37 mouse cellular contexts compared by ENCODE assay signal in the genomic region with DNA sequence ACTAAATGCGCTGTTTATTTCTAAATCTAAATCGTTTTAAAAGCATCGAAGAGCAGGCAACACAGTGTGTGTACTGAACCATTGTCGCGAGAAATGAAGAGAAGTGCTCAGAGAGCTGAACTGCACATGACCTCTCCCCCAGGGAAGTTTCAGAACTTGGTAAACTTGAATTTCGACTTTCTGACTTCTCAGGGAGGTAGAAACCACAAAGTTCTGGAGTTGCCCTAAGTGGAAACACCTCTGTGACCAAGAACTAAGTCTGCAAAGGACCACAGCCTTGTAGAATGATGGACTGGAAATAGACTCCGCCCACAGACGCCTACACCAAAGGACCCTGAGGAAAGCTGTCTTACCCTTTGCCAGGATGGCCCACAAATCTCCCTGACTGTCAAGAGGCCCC. TPM values are rescaled to one million over a fixed set of nuclear protein-coding genes. Genes with fewer than 3 reads are reported as not detected.
A peak's percentile ranks its signal among the peaks of the same experiment; 100 is the strongest.
DNase-seq lines count a peak whose midpoint lies in the region; ATAC-seq and TF ChIP-seq lines count a peak whose summit lies in the region.
"Had no signal": no experiment of that assay in that cellular context is flagged by ENCODE, and none has a peak within 500 bp of the region (broad histone marks: within the 10 kb centered on the region; RNA-seq: fewer than 3 reads in every experiment).

No protein-coding gene starts in this region.

- no peaks in the 10 kb centered on the region for H3K27me3 ChIP-seq in limb, embryonic 14.5 days (ENCODE audit: control insufficient read depth, insufficient read depth, low read length)
- no peaks in the 10 kb centered on the region for H3K27me3 ChIP-seq in limb, embryonic 10.5 days (ENCODE audit: low read depth, poor library complexity, severe bottlenecking)
- no peaks in the 10 kb centered on the region for H3K27me3 ChIP-seq in limb, embryonic 15.5 days
- H3K27me3 ChIP-seq in stomach, embryonic 15.5 days (replicated peaks): no peaks in the 10 kb centered on the region
- H3K27me3 ChIP-seq: embryonic facial prominence, embryonic 15.5 days; hindbrain, embryonic 12.5 days; limb, embryonic 13.5 days; liver, embryonic 13.5 days; megakaryocyte, embryonic 14.5 days; midbrain, embryonic 12.5 days; neural tube, embryonic 12.5 days had no signal

- WGBS in limb, embryonic 14.5 days: 71% methylated on average over 8 of the region's 8 CpGs
- 87% methylated on average over 8 of the region's 8 CpGs for WGBS in limb, embryonic 10.5 days
- WGBS in limb, embryonic 15.5 days: 73% methylated on average over 8 of the region's 8 CpGs
- 67% methylated on average over 8 of the region's 8 CpGs for WGBS in stomach, embryonic 15.5 days

- H3K27ac ChIP-seq in limb, embryonic 14.5 days (replicated peaks; ENCODE audit: low read depth, low read length): no peak overlapping the region
- H3K27ac ChIP-seq in limb, embryonic 10.5 days: no peak overlapping the region
- H3K27ac ChIP-seq in limb, embryonic 15.5 days: peak overlapping the region; percentile 27; the same call in 1 of the 2 replicates
- H3K27ac ChIP-seq in stomach, embryonic 15.5 days: peak overlapping the region; percentile 32; the same call in 1 of the 2 replicates
- H3K27ac ChIP-seq: embryonic facial prominence, embryonic 15.5 days; hindbrain, embryonic 12.5 days; hindbrain, postnatal 0 days; limb, embryonic 13.5 days; liver, embryonic 13.5 days; midbrain, embryonic 12.5 days; neural tube, embryonic 12.5 days had no signal

- no peaks in the 10 kb centered on the region for H3K4me1 ChIP-seq in limb, embryonic 14.5 days (ENCODE audit: control insufficient read depth, insufficient read depth, low read length)
- no peaks in the 10 kb centered on the region for H3K4me1 ChIP-seq in limb, embryonic 10.5 days
- no peaks in the 10 kb centered on the region for H3K4me1 ChIP-seq in limb, embryonic 15.5 days
- H3K4me1 ChIP-seq in stomach, embryonic 15.5 days: no peaks in the 10 kb centered on the region
- H3K4me1 ChIP-seq: embryonic facial prominence, embryonic 15.5 days; hindbrain, embryonic 12.5 days; limb, embryonic 13.5 days; liver, embryonic 13.5 days; megakaryocyte, embryonic 14.5 days; midbrain, embryonic 12.5 days; neural tube, embryonic 12.5 days had no signal

- no peaks in the 10 kb centered on the region for H3K9me3 ChIP-seq in limb, embryonic 14.5 days (ENCODE audit: control insufficient read depth, low read length)
- H3K9me3 ChIP-seq in limb, embryonic 10.5 days (replicated peaks): no peaks in the 10 kb centered on the region
- H3K9me3 ChIP-seq in limb, embryonic 15.5 days: no peaks in the 10 kb centered on the region
- no peaks in the 10 kb centered on the region for H3K9me3 ChIP-seq in stomach, embryonic 15.5 days
- H3K9me3 ChIP-seq: embryonic facial prominence, embryonic 15.5 days; hindbrain, embryonic 12.5 days; liver, embryonic 13.5 days; neural tube, embryonic 12.5 days had no signal

- H3K4me2 ChIP-seq in limb, embryonic 14.5 days (replicated peaks; ENCODE audit: low read depth, low read length, severe bottlenecking): no peak overlapping the region
- no peak overlapping the region for H3K4me2 ChIP-seq in limb, embryonic 15.5 days
- H3K4me2 ChIP-seq in stomach, embryonic 15.5 days: no peak overlapping the region
- H3K4me2 ChIP-seq: embryonic facial prominence, embryonic 15.5 days; heart, embryonic 11.5 days; hindbrain, embryonic 12.5 days; limb, embryonic 13.5 days; liver, embryonic 13.5 days; midbrain, embryonic 12.5 days; neural tube, embryonic 12.5 days had no signal

- no peak overlapping the region for H3K9ac ChIP-seq in limb, embryonic 14.5 days (ENCODE audit: low read depth, low read length, severe bottlenecking)
- H3K9ac ChIP-seq in limb, embryonic 15.5 days: no peak overlapping the region
- no peak overlapping the region for H3K9ac ChIP-seq in stomach, embryonic 15.5 days
- H3K9ac ChIP-seq: embryonic facial prominence, embryonic 15.5 days; hindbrain, embryonic 12.5 days; limb, embryonic 13.5 days; liver, embryonic 13.5 days; midbrain, embryonic 12.5 days; neural tube, embryonic 12.5 days had no signal

- H3K36me3 ChIP-seq in limb, embryonic 14.5 days (ENCODE audit: control insufficient read depth, insufficient read depth, low read length): no peaks in the 10 kb centered on the region
- H3K36me3 ChIP-seq in limb, embryonic 10.5 days: no peaks in the 10 kb centered on the region
- H3K36me3 ChIP-seq in limb, embryonic 15.5 days: no peaks in the 10 kb centered on the region
- H3K36me3 ChIP-seq in stomach, embryonic 15.5 days: no peaks in the 10 kb centered on the region
- H3K36me3 ChIP-seq: embryonic facial prominence, embryonic 15.5 days; hindbrain, embryonic 12.5 days; limb, embryonic 13.5 days; liver, embryonic 13.5 days; midbrain, embryonic 12.5 days; neural tube, embryonic 12.5 days had no signal

- no peak overlapping the region for H3K4me3 ChIP-seq in limb, embryonic 14.5 days (replicated peaks; ENCODE audit: low read length)
- no peak overlapping the region for H3K4me3 ChIP-seq in limb, embryonic 10.5 days
- H3K4me3 ChIP-seq in limb, embryonic 15.5 days: no peak overlapping the region
- no peak overlapping the region for H3K4me3 ChIP-seq in stomach, embryonic 15.5 days (replicated peaks)
- H3K4me3 ChIP-seq: embryonic facial prominence, embryonic 15.5 days; hindbrain, embryonic 12.5 days; limb, embryonic 13.5 days; liver, embryonic 13.5 days; megakaryocyte, embryonic 14.5 days; midbrain, embryonic 12.5 days; myocyte; neural tube, embryonic 12.5 days had no signal

- intact Hi-C loops in left cerebral cortex, postnatal 14 days (cut with DNase I): loop anchor here (2.0 kb wide), 1 partner anchor 541 kb away; no protein-coding TSS in a partner anchor

- DNase-seq in limb, embryonic 14.5 days (ENCODE audit: low spot score): peak; percentile 53
- no peak for DNase-seq in limb, embryonic 10.5 days (ENCODE audit: low spot score)
- DNase-seq in urinary bladder, adult 18-20 months (ENCODE audit: low spot score in 2 of 2): peak; percentile 22 to 30
- DNase-seq in urinary bladder, adult 2 months (ENCODE audit: low spot score): no peak
- DNase-seq in frontal cortex, postnatal 36 days (ENCODE audit: low spot score in 2 of 2): no peak
- DNase-seq in left cerebral cortex, postnatal 14 days (ENCODE audit: low spot score in 2 of 2): no peak
- DNase-seq: adrenal gland, adult 2 months; adrenal gland, postnatal 36 days; cerebellum, adult 18-20 months; gastrocnemius, postnatal 25 days; heart, adult 18-20 months; heart, postnatal 36 days; kidney, postnatal 10 days; layer of hippocampus, adult 9-11 months; liver, embryonic 13.5 days; right cerebral cortex, adult 18-20 months had no signal

- no peak for TF ChIP-seq POLR2A in limb, embryonic 14.5 days (IDR thresholded peaks at IDR 0.05; ENCODE audit: borderline replicate concordance, extremely low read depth, insufficient read depth, insufficient read length)

- no peak for ATAC-seq in limb, embryonic 14.5 days (ENCODE audit: low FRiP score, low read depth)
- ATAC-seq in limb, embryonic 15.5 days (ENCODE audit: insufficient number of reproducible peaks, low FRiP score, low TSS enrichment, low read depth): no peak
- ATAC-seq in stomach, embryonic 15.5 days (ENCODE audit: insufficient read depth, low FRiP score, low read depth): no peak
- ATAC-seq: activated CD4-positive, CD25-positive, alpha-beta regulatory T cell, adult 4 months; forebrain, embryonic 14.5 days; hindbrain, postnatal 0 days; intestine, postnatal 0 days had no signal

RNA-seq across cellular contexts. Expression of gene Krt33a, which starts 10.1 kb away (rescaled TPM):
- polyA plus RNA-seq in limb, embryonic 14.5 days (2012; rRNA removed): 0.08 TPM in 1 of 2 replicates, not detected in the other
- polyA plus RNA-seq in limb, embryonic 14.5 days (2014; fragmentation: Nextera tagmentation; extraction: Ambion mirVana): 0.15 and 0.29 TPM in 2 replicates
- not detected in 2 replicates for polyA plus RNA-seq in limb, embryonic 10.5 days (2016; fragmentation: Nextera tagmentation; extraction: Ambion mirVana)
- polyA plus RNA-seq in urinary bladder, adult 2 months (2012; rRNA removed): 0.04 and 0.11 TPM in 2 replicates
- 0.18 and 0.58 TPM in 2 replicates for polyA plus RNA-seq in limb, embryonic 15.5 days (2015; fragmentation: Nextera tagmentation; extraction: Ambion mirVana)
- polyA plus RNA-seq in stomach, embryonic 15.5 days (2015; fragmentation: Nextera tagmentation; extraction: Ambion mirVana): 0.15 and 0.35 TPM in 2 replicates
- total RNA-seq in left cerebral cortex, postnatal 14 days (2021): not detected
- total RNA-seq: adrenal gland, adult 2 months; adrenal gland, postnatal 36 days; common myeloid progenitor, adult 5-6 weeks; gastrocnemius, postnatal 25 days; heart, adult 18-20 months; heart, postnatal 36 days; hindbrain, postnatal 0 days; left cerebral cortex, postnatal 25 days; midbrain, postnatal 0 days had no signal
- polyA plus RNA-seq: activated CD4-positive, CD25-positive, alpha-beta regulatory T cell, adult 4 months; adrenal gland, adult 2 months; brain, embryonic 14.5 days; forebrain, embryonic 14.5 days; heart, embryonic 11.5 days; heart, embryonic 16.5 days; hindbrain, embryonic 12.5 days; hindbrain, postnatal 0 days; intestine, postnatal 0 days; limb, embryonic 13.5 days; liver, embryonic 13.5 days; midbrain, embryonic 12.5 days; midbrain, postnatal 0 days; myocyte; neural tube, embryonic 12.5 days; spleen, adult 2 months had no signal

RNA-seq across cellular contexts. Expression of gene Krtap17-1, which starts 12.1 kb away (rescaled TPM):
- polyA plus RNA-seq in limb, embryonic 14.5 days (2012; rRNA removed): 0.09 and 0.19 TPM in 2 replicates
- polyA plus RNA-seq in limb, embryonic 14.5 days (2014; fragmentation: Nextera tagmentation; extraction: Ambion mirVana): 0.37 TPM in 1 of 2 replicates, not detected in the other
- 0.68 and 0.90 TPM in 2 replicates for polyA plus RNA-seq in limb, embryonic 10.5 days (2016; fragmentation: Nextera tagmentation; extraction: Ambion mirVana)
- not detected in 2 replicates for polyA plus RNA-seq in urinary bladder, adult 2 months (2012; rRNA removed)
- polyA plus RNA-seq in limb, embryonic 15.5 days (2015; fragmentation: Nextera tagmentation; extraction: Ambion mirVana): 0.47 and 0.48 TPM in 2 replicates
- 0.30 TPM in 1 of 2 replicates, not detected in the other for polyA plus RNA-seq in stomach, embryonic 15.5 days (2015; fragmentation: Nextera tagmentation; extraction: Ambion mirVana)
- total RNA-seq in left cerebral cortex, postnatal 14 days (2021): not detected
- total RNA-seq: adrenal gland, adult 2 months; adrenal gland, postnatal 36 days; common myeloid progenitor, adult 5-6 weeks; gastrocnemius, adult 18-20 months; gastrocnemius, postnatal 25 days; heart, adult 18-20 months; heart, postnatal 36 days; left cerebral cortex, postnatal 25 days had no signal
- polyA plus RNA-seq: activated CD4-positive, CD25-positive, alpha-beta regulatory T cell, adult 4 months; adrenal gland, adult 2 months; forebrain, embryonic 14.5 days; heart, embryonic 11.5 days; heart, embryonic 16.5 days; hindbrain, embryonic 12.5 days; liver, embryonic 13.5 days; midbrain, embryonic 12.5 days; myocyte; neural tube, embryonic 12.5 days; spleen, adult 2 months had no signal

RNA-seq across cellular contexts. Expression of gene Krtap16-1, which starts 19.5 kb away (rescaled TPM):
- not detected in 2 replicates for polyA plus RNA-seq in limb, embryonic 14.5 days (2012; rRNA removed)
- 0.19 TPM in 1 of 2 replicates, not detected in the other for polyA plus RNA-seq in limb, embryonic 14.5 days (2014; fragmentation: Nextera tagmentation; extraction: Ambion mirVana)
- not detected in 2 replicates for polyA plus RNA-seq in limb, embryonic 10.5 days (2016; fragmentation: Nextera tagmentation; extraction: Ambion mirVana)
- polyA plus RNA-seq in urinary bladder, adult 2 months (2012; rRNA removed): not detected in 2 replicates
- 0.09 TPM in 1 of 2 replicates, not detected in the other for polyA plus RNA-seq in limb, embryonic 15.5 days (2015; fragmentation: Nextera tagmentation; extraction: Ambion mirVana)
- not detected in 2 replicates for polyA plus RNA-seq in stomach, embryonic 15.5 days (2015; fragmentation: Nextera tagmentation; extraction: Ambion mirVana)
- not detected for total RNA-seq in left cerebral cortex, postnatal 14 days (2021)
- total RNA-seq: adrenal gland, adult 2 months; adrenal gland, postnatal 36 days; common myeloid progenitor, adult 5-6 weeks; gastrocnemius, adult 18-20 months; gastrocnemius, postnatal 25 days; heart, adult 18-20 months; heart, postnatal 36 days; hindbrain, postnatal 0 days; left cerebral cortex, postnatal 25 days; midbrain, postnatal 0 days had no signal
- polyA plus RNA-seq: activated CD4-positive, CD25-positive, alpha-beta regulatory T cell, adult 4 months; adrenal gland, adult 2 months; heart, embryonic 11.5 days; heart, embryonic 16.5 days; hindbrain, embryonic 12.5 days; hindbrain, postnatal 0 days; intestine, postnatal 0 days; limb, embryonic 13.5 days; liver, embryonic 13.5 days; midbrain, embryonic 12.5 days; midbrain, postnatal 0 days; myocyte; neural tube, embryonic 12.5 days; spleen, adult 2 months had no signal

RNA-seq across cellular contexts. Expression of gene Krt33b, which starts 23.8 kb away (rescaled TPM):
- 0.31 and 0.41 TPM in 2 replicates for polyA plus RNA-seq in limb, embryonic 14.5 days (2012; rRNA removed)
- polyA plus RNA-seq in limb, embryonic 14.5 days (2014; fragmentation: Nextera tagmentation; extraction: Ambion mirVana): 0.17 and 0.54 TPM in 2 replicates
- not detected in 2 replicates for polyA plus RNA-seq in limb, embryonic 10.5 days (2016; fragmentation: Nextera tagmentation; extraction: Ambion mirVana)
- not detected in 2 replicates for polyA plus RNA-seq in urinary bladder, adult 2 months (2012; rRNA removed)
- 1.1 and 1.7 TPM in 2 replicates for polyA plus RNA-seq in limb, embryonic 15.5 days (2015; fragmentation: Nextera tagmentation; extraction: Ambion mirVana)
- not detected in 2 replicates for polyA plus RNA-seq in stomach, embryonic 15.5 days (2015; fragmentation: Nextera tagmentation; extraction: Ambion mirVana)
- total RNA-seq in left cerebral cortex, postnatal 14 days (2021): not detected
- total RNA-seq: adrenal gland, adult 2 months; adrenal gland, postnatal 36 days; common myeloid progenitor, adult 5-6 weeks; gastrocnemius, adult 18-20 months; gastrocnemius, postnatal 25 days; heart, adult 18-20 months; heart, postnatal 36 days; hindbrain, postnatal 0 days; left cerebral cortex, postnatal 25 days; midbrain, postnatal 0 days had no signal
- polyA plus RNA-seq: activated CD4-positive, CD25-positive, alpha-beta regulatory T cell, adult 4 months; adrenal gland, adult 2 months; forebrain, embryonic 14.5 days; heart, embryonic 11.5 days; heart, embryonic 16.5 days; hindbrain, embryonic 12.5 days; intestine, postnatal 0 days; liver, embryonic 13.5 days; midbrain, embryonic 12.5 days; neural tube, embryonic 12.5 days; spleen, adult 2 months had no signal

RNA-seq across cellular contexts. Expression of gene Krtap29-1, which starts 27.1 kb away (rescaled TPM):
- 0.09 TPM in 1 of 2 replicates, not detected in the other for polyA plus RNA-seq in limb, embryonic 14.5 days (2012; rRNA removed)
- not detected in 2 replicates for polyA plus RNA-seq in limb, embryonic 14.5 days (2014; fragmentation: Nextera tagmentation; extraction: Ambion mirVana)
- not detected in 2 replicates for polyA plus RNA-seq in limb, embryonic 10.5 days (2016; fragmentation: Nextera tagmentation; extraction: Ambion mirVana)
- not detected in 2 replicates for polyA plus RNA-seq in urinary bladder, adult 2 months (2012; rRNA removed)
- polyA plus RNA-seq in limb, embryonic 15.5 days (2015; fragmentation: Nextera tagmentation; extraction: Ambion mirVana): not detected in 2 replicates
- not detected in 2 replicates for polyA plus RNA-seq in stomach, embryonic 15.5 days (2015; fragmentation: Nextera tagmentation; extraction: Ambion mirVana)
- total RNA-seq in left cerebral cortex, postnatal 14 days (2021): not detected
- total RNA-seq: adrenal gland, adult 2 months; adrenal gland, postnatal 36 days; common myeloid progenitor, adult 5-6 weeks; gastrocnemius, adult 18-20 months; gastrocnemius, postnatal 25 days; heart, adult 18-20 months; heart, postnatal 36 days; hindbrain, postnatal 0 days; left cerebral cortex, postnatal 25 days; midbrain, postnatal 0 days had no signal
- polyA plus RNA-seq: activated CD4-positive, CD25-positive, alpha-beta regulatory T cell, adult 4 months; adrenal gland, adult 2 months; brain, embryonic 14.5 days; embryonic facial prominence, embryonic 15.5 days; forebrain, embryonic 14.5 days; heart, embryonic 11.5 days; heart, embryonic 16.5 days; hindbrain, embryonic 12.5 days; hindbrain, postnatal 0 days; intestine, postnatal 0 days; limb, embryonic 13.5 days; liver, embryonic 13.5 days; midbrain, embryonic 12.5 days; midbrain, postnatal 0 days; myocyte; neural tube, embryonic 12.5 days; spleen, adult 2 months had no signal

Comparison
In these comparisons a context has a peak if more than half of its experiments do, and no peak if none do; other contexts are left out.
1. DNase-seq: peak in limb, embryonic 14.5 days (single experiment) and urinary bladder, adult 18-20 months (2 of 2); none in limb, embryonic 10.5 days (single experiment), urinary bladder, adult 2 months (single experiment), frontal cortex, postnatal 36 days (0 of 2) and left cerebral cortex, postnatal 14 days (0 of 2).
2. H3K27ac ChIP-seq: peak in limb, embryonic 15.5 days (single experiment) and stomach, embryonic 15.5 days (single experiment); none in limb, embryonic 14.5 days (single experiment) and limb, embryonic 10.5 days (single experiment).